Mouse (Mus musculus) intestine, postnatal 0 days (tissue): Measurements from ENCODE around the gene Tnks2. TPM values are rescaled to one million over a fixed set of nuclear protein-coding genes. Genes with fewer than 3 reads are reported as not detected.

Source experiments
- ATAC-seq: fragments of 200-750 bp; cut with Nextera tagmentation; 2 replicates; pipeline ENCODE4 v1.8.0; 2017; ENCODE audit warnings: mild to moderate bottlenecking, moderate TSS enrichment, moderate library complexity
- H3K27ac ChIP-seq: fragments of 300-500 bp; sonication (generic); 2 replicates; pipeline ENCODE4 v1.5.1; 2014; ENCODE audit warnings: mild to moderate bottlenecking, low read depth, low read length, moderate library complexity
- H3K27me3 ChIP-seq: fragments of 300-500 bp; sonication (generic); replicated peaks from 2 replicates; pipeline ENCODE4 v1.6.1; 2014; ENCODE audit warnings: low read length, mixed read lengths; ENCODE audit not compliant: control insufficient read depth, insufficient read depth
- H3K36me3 ChIP-seq: fragments of 300-500 bp; sonication (generic); 2 replicates; pipeline ENCODE4 v1.6.1; 2014; ENCODE audit warnings: mild to moderate bottlenecking, moderate library complexity; ENCODE audit not compliant: control insufficient read depth, insufficient read depth
- H3K4me1 ChIP-seq: fragments of 300-500 bp; sonication (generic); replicated peaks from 2 replicates; pipeline ENCODE4 v1.6.1; 2014; ENCODE audit warnings: antibody characterized with exemption, low read length, mixed read lengths; ENCODE audit not compliant: control insufficient read depth, insufficient read depth
- H3K4me2 ChIP-seq: fragments of 300-500 bp; sonication (generic); replicated peaks from 2 replicates; pipeline ENCODE4 v1.6.1; 2014; ENCODE audit warnings: low read depth, mild to moderate bottlenecking, moderate library complexity
- H3K4me3 ChIP-seq: fragments of 300-500 bp; sonication (generic); 2 replicates; pipeline ENCODE4 v1.5.1; 2014; ENCODE audit warnings: low read depth, low read length
- H3K9ac ChIP-seq: fragments of 300-500 bp; sonication (generic); 2 replicates; pipeline ENCODE4 v1.6.1; 2014; ENCODE audit warnings: mild to moderate bottlenecking, low read depth, low read length
- H3K9me3 ChIP-seq: fragments of 300-500 bp; sonication (generic); 2 replicates; pipeline ENCODE4 v1.6.1; 2016; ENCODE audit warnings: mixed run types; ENCODE audit not compliant: control insufficient read depth
- CTCF ChIP-seq: sonication (generic); IDR thresholded peaks from 2 replicates; pipeline ENCODE4 v1.5.1; 2016; ENCODE audit warnings: low read depth, mild to moderate bottlenecking, control low read depth, antibody characterized with exemption, moderate library complexity
- WGBS: fragments of 180-500 bp; shearing (Covaris S2); extraction: QIAGEN DNeasy Blood & Tissue Kit; methylation state at CpG from one replicate; pipeline ENCODE4 v1.1.7; 2014; 5-methylcytosine and 5-hydroxymethylcytosine counted together
- polyA plus RNA-seq: library from polyadenylated mRNA; unstranded; fragments of >200 nt; fragmentation: Nextera tagmentation; extraction: Ambion mirVana; gene quantifications from 2 replicates; pipeline ENCODE4 v1.2.1, GENCODE M21; 2015

Tnks2 gene
- polyA plus RNA-seq, 1 experiment from 2014 or later, result 19.2 TPM

DNA sequence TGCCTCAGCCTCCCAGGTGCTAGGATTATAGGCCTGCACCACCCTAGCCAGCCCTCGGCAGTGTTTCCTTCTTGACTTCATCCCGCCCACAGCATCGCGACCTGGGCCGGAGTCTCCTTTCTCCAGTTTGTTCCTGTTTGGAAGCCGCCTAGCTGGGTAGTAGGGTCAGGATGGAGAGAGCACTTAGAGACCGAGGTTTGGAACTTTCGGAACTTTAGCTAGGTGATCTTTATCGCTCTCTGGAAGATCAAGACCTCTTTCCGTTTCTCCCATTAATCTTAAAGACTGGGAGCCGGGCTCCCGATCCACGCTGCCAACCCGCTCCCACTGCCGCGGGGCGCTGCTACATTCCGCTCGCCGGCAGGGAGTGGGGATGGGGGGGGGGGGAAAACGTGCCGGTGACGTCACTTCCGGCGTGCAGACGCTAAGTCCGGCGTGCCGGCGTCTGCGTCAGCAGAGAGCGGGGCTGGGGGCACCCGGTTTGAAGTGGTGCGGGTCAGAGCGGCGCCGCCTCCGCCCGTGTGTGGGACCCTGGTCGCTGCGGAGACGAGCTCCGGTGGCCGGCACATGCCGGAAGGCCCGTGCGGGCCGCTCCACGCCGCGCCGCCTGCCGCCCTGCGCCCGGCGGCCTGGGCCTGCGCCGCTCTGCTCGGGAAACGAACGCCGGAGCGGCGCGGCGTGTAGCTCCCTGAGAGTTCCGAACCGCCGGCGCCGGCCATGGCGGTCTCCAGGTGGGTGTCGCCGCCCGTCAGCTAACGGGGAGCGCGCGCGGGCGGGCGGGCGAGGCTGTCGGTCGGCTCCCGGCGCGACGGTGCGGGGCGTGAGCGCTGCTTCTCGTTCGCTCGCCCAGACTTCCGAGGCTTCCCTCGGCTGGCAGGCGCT lies 91.9 kb downstream of the Tnks2 start, which contains the start of gene Btaf1:
Gene Btaf1 (plus strand): TSS at position 409 of the 882 bp plus-strand sequence.
- peak within 1 kb of the TSS; percentile 96 for H3K4me3 ChIP-seq
- under 1% methylated on average over 90 of the region's 98 CpGs for WGBS

DNA sequence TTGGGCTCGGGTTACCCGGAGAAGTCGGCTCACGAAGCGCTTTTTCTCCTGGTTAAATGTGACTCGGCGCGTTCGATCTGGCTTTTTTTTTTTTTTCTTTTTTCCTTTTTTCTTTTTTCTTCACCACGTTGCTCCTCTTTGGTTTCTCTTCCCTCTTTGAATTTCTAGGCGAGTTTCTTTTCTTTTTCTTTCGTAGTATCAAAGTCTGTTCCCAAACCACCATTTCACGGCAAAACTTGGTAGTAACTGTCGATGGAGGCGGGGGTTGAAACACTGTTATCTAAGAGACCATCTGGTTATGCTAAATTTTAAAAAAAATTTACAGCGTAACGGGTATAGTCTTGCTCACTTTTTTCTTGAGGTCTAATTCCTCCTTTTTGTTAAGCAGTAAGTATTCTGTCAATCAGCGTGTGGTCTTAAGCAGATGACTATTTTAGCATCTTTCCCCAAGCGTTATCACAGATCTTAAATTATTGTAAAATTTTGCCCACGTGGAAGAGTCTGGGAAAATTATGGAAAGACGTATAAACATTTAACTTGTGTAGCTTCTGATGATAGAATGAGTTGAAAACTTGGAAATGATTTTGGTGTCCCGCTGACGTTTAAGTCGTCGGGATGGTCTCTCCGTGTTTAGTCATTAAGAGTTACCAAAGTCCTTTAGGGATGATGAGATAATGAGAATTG lies 92.7 kb downstream of the Tnks2 start:
- TF ChIP-seq CTCF, result no peak
- WGBS, result under 1% methylated on average over 26 of the region's 26 CpGs
- peak overlapping the region; percentile 98 for H3K9ac ChIP-seq
- no peak for ATAC-seq
- 0 out of 2 replicates have a peak, but pooled peaks cover 3% of the 10 kb centered on the region for H3K4me1 ChIP-seq
- H3K27ac ChIP-seq, result peak overlapping the region; percentile 98
- no peaks in the 10 kb centered on the region for H3K36me3 ChIP-seq
- peak overlapping the region; percentile 85 for H3K4me2 ChIP-seq
- H3K27me3 ChIP-seq, result no peaks in the 10 kb centered on the region
- no peaks in the 10 kb centered on the region for H3K9me3 ChIP-seq
- peak overlapping the region; percentile 96 for H3K4me3 ChIP-seq

More for the DNA sequence above, 91.9 kb downstream of the Tnks2 start, which contains the start of gene Btaf1:
- Histone ChIP-seq H3K36me3 (no peaks in the 10 kb centered on the region), H3K4me1 (0 out of 2 replicates have a peak, but pooled peaks cover 3% of the 10 kb centered on the region), H3K27me3 (no peaks in the 10 kb centered on the region), H3K4me2 (peak within 1 kb of the TSS; percentile 85), H3K9ac (peak within 1 kb of the TSS; percentile 98), H3K9me3 (no peaks in the 10 kb centered on the region), H3K27ac (peak within 1 kb of the TSS; percentile 98)
- peak; percentile 94 for ATAC-seq
- TF ChIP-seq CTCF, result no peak

DNA sequence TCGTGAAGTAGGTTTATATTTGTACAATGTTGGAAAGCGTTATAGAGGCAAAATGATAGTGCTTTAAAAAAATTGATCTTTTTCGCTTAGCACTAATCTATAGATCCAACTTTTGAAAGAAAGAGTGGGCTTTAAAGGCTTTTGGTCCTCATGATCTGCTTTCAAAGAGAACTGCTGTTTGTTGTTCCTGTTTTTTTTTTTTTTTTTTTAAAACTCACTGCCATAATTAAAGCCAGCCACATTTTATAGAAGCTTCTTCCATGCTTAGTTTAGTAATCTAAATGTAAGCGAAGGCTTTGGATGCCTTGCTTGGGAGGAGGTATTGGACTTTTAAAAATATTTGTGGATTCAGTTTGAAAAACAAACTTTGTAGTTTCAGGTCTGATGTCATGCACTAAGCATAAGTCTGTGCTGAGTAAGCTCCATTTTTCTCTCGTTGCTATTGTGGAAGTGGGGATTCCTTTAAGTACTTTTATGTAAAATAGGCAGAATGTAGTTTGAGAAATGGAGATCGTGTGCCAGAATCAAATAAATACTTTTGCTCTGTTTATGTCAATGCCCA lies 93.8 kb downstream of the Tnks2 start:
- no peak overlapping the region for H3K27ac ChIP-seq
- 76% methylated on average over 6 of the region's 6 CpGs for WGBS
- H3K9ac ChIP-seq, result no peak overlapping the region
- H3K36me3 ChIP-seq, result no peaks in the 10 kb centered on the region
- H3K4me2 ChIP-seq, result peak overlapping the region; percentile 85
- TF ChIP-seq CTCF, result no peak
- 0 out of 2 replicates have a peak, but pooled peaks cover 3% of the 10 kb centered on the region for H3K4me1 ChIP-seq
- no peak overlapping the region for H3K4me3 ChIP-seq
- no peaks in the 10 kb centered on the region for H3K9me3 ChIP-seq
- no peak for ATAC-seq
- H3K27me3 ChIP-seq, result no peaks in the 10 kb centered on the region

DNA sequence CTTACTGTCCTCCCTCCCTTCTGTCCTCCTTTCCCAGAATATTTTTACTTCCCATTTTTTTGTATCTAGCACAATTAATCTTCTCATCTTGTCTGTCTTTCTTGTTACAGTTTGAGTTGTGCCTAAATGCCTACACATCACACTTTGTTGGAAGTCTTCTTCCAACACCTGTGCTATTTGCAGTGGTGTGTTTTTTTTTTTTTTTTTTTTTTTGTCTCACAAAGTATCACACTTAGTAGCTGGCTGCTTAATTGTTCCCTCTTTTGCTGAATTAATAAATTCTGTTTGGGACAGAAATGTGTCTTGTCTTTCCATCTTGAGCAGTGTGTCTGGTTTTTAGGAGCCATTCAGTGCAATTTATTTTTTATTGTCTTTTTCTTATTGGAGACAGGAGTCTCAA lies 95.8 kb downstream of the Tnks2 start:
- H3K4me1 ChIP-seq, result 0 out of 2 replicates have a peak, but pooled peaks cover 3% of the 10 kb centered on the region
- no peak for TF ChIP-seq CTCF
- no peak overlapping the region for H3K9ac ChIP-seq
- H3K4me2 ChIP-seq, result no peak overlapping the region
- H3K27me3 ChIP-seq, result no peaks in the 10 kb centered on the region
- H3K36me3 ChIP-seq, result no peaks in the 10 kb centered on the region
- no peaks in the 10 kb centered on the region for H3K9me3 ChIP-seq
- H3K27ac ChIP-seq, result no peak overlapping the region
- H3K4me3 ChIP-seq, result no peak overlapping the region
- ATAC-seq, result no peak

DNA sequence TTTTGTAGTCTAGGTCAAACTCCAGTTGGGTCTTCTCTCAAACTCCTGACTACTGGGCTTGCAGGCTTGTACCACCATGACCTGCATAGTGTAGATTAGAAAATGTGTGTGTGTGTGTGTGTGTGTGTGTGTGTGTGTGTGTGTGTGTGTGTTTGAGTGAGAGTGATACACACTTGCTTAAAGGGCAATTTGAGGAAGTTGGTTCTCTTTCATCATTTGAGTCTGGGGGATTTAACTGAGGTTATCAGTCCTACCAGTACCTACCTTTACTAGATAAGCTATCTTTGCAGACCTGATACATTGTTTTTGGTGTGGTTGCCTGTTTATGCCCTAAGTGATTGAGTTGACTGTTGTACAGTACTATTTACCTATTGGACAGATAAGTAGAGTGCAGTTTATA lies 98.1 kb downstream of the Tnks2 start:
- H3K9me3 ChIP-seq, result no peaks in the 10 kb centered on the region
- TF ChIP-seq CTCF, result no peak
- no peak overlapping the region for H3K27ac ChIP-seq
- H3K4me3 ChIP-seq, result no peak overlapping the region
- ATAC-seq, result no peak
- H3K27me3 ChIP-seq, result no peaks in the 10 kb centered on the region
- H3K4me2 ChIP-seq, result no peak overlapping the region
- no peak overlapping the region for H3K9ac ChIP-seq
- no peaks in the 10 kb centered on the region for H3K36me3 ChIP-seq
- 0 out of 2 replicates have a peak, but pooled peaks cover 3% of the 10 kb centered on the region for H3K4me1 ChIP-seq

DNA sequence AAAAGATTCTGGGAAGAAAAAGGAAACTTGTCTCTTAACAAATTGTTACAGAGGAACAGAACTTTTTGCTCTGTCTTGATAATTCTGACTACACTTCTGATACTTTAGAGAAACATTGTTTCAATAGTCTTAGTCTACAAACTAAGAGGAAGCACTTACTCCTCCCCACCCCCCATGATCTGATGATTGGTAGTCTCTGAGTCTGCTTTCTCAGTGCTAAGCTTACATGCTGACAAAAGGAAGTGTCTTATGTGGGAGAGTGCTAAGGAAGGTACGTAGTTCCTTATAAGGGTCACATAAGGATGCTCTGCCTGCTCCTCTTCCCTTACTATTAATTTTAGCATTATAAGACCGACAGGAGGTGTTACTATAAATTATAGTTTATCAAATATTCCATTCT lies 98.6 kb downstream of the Tnks2 start:
- H3K4me3 ChIP-seq, result no peak overlapping the region
- no peak for ATAC-seq
- H3K4me1 ChIP-seq, result 0 out of 2 replicates have a peak, but pooled peaks cover 2% of the 10 kb centered on the region
- no peaks in the 10 kb centered on the region for H3K9me3 ChIP-seq
- 86% methylated on average over 2 of the region's 2 CpGs for WGBS
- H3K9ac ChIP-seq, result no peak overlapping the region
- no peak for TF ChIP-seq CTCF
- no peaks in the 10 kb centered on the region for H3K27me3 ChIP-seq
- no peak overlapping the region for H3K4me2 ChIP-seq
- H3K27ac ChIP-seq, result no peak overlapping the region
- no peaks in the 10 kb centered on the region for H3K36me3 ChIP-seq
